Mouse (Mus musculus) megakaryocyte, embryonic 14.5 days (primary cell): Measurements from ENCODE around the gene N4bp2l2.

Experiments
- FLI1 ChIP-seq: IDR thresholded peaks from 2 replicates; pipeline ENCODE4 v1.6.1; 2012; ENCODE audit warnings: low read length, inconsistent platforms, mixed read lengths
- GATA1 ChIP-seq: IDR thresholded peaks from 3 replicates; pipeline ENCODE4 v1.6.1; 2012; ENCODE audit warnings: mixed read lengths, low read length, inconsistent platforms, borderline replicate concordance

DNA sequence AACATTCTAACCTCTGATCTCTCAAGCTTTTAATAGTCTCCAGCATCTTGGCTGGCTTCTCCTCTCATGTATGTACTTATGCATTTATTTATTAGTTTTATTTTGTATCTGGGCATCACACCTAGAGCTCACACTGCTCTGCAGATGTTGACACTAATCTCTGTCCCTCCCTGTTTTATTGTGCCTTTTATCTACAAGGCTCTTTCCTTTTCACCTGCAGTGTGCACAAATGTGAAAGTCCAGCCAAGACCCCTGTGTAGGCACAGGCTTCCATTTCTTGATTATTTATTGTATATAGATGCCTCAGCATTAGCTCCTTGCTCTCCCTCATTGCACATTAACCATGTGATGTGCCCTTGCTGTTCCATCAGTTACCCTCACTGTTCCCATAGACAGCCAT is 104.6 kb downstream of the N4bp2l2 start:
- TF ChIP-seq GATA1 (no peak), FLI1 (no peak)
